Mouse (Mus musculus): ENCODE measurements at regions not wholly inside any gene's neighbourhood (a gene's known extent, or its start where the extent isn't known, plus 50 kb on each side); places are given as distances from the start of the nearest gene placed in this dataset.
A peak's percentile ranks its signal among the peaks of the same experiment; 100 is the strongest.

DNA sequence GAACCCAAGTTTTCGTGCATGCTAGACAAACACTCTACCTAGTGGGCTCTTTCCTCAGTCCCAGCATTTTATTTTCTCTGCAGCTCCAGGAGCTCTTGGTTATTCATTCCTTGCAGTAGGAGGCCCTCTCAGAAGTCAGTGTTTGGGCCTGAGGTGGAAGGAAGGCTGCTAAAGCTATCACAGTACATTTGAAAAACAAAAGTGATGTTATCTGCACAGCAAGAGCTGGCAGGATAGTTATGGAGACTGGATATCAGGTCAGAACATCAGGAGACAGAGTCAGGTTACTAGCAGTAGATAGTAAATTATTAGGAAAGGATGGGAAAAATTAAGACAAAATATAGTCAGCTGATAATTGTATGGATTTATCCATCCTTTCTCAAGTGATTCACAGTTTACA, 152.2 kb downstream of the Mtx2 start:
- no peak for ATAC-seq

GRCm38 (mm10) chr2:74981856-74982255, 156.3 kb downstream of the Mtx2 start:
- ATAC-seq, result no peak

DNA sequence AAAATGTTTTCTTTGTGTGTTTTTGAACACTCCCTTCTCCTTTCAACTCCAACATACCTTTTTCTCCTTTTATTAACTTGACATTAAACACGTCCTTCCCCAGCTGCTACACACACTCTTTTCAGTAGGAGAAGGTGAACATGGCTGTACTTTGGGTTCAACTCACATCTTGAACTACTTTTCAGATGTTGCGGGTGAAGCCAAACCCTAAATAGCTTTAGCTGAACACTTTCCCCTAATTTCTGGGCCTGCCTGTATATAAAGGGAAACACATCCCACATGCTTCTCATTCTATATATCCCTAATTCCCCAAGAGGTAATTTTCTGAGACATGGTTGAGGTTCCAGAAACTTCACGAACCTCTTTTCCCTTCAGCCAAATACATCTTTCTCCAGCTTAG, 168.2 kb downstream of the Mtx2 start:
- ATAC-seq, result no peak

DNA sequence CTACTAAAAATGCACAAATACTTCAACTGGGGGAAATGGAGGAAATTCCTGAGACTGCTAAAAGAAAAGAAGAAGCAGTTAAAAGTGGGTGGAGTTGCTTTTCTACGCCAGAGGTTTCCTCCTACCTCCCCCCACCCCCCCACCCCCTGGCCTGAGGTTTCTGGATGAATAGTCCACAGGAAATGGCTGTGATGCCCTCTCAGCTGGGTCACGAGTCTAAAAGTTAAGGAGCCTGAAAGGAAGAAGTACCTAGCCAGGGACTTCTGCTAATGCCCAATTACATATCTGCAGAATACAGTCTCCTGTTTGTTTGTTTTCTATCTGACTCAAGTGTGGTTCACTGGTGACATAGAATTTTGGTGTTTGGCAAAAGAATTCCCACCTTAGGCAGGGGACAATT, 169.4 kb downstream of the Mtx2 start:
- no peak for ATAC-seq

GRCm38 (mm10) chr2:74997736-74998135, 172.1 kb downstream of the Mtx2 start:
- no peak for ATAC-seq

GRCm38 (mm10) chr2:75000368-75000796, 174.8 kb downstream of the Mtx2 start:
- no peak for ATAC-seq

GRCm38 (mm10) chr2:75002562-75002961, 177.0 kb downstream of the Mtx2 start:
- ATAC-seq, result no peak

- no peak for ATAC-seq
These were observed 182.5 kb downstream of the Mtx2 start for GRCm38 (mm10) chr2:75008116-75008515.

GRCm38 (mm10) chr2:75010647-75011046, 185.0 kb downstream of the Mtx2 start:
- ATAC-seq, result no peak

GRCm38 (mm10) chr2:75012046-75012445, 186.4 kb downstream of the Mtx2 start:
- no peak for ATAC-seq

- no peak for ATAC-seq
These were observed 189.6 kb downstream of the Mtx2 start for GRCm38 (mm10) chr2:75014994-75015728.

DNA sequence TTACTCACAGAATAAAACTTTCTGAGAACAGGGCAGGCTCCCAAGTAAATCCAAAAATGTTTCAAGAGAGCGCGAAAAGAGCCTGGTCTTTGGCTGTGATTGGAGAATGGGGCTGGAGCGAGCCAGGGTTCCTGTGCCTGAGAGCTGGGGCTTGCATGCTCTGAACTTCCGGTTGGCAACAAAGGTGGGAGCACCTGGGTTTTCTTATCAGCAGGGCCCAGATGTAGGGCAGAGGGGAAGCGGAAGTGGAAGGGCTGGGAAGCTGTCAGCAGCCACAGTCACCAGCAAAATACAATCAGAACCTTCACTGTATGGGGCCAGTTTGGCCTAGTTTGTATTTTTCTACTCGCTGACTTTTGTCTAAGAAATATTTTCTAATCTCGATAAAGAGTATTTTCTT, 193.9 kb downstream of the Mtx2 start:
- ATAC-seq, result no peak

DNA sequence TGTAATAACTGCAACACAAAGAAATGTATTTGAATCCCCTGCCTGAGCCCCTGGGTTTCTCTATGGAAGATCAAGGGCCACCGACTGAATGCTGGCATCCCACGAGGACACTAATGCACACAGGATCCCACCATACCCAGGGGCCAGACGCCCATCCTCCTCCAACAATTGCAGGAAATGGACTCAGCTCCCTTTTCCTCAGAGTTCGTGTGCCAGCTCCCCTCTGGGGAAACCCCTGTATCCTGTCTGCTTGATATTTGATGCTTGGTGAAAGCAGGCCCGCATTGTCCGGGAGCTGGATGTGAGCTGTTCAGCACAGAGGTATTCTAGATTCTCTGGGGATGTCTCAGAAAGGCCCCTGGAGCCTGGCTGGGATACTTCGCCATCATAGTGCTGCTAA, 196.0 kb downstream of the Mtx2 start:
- ATAC-seq, result no peak

DNA sequence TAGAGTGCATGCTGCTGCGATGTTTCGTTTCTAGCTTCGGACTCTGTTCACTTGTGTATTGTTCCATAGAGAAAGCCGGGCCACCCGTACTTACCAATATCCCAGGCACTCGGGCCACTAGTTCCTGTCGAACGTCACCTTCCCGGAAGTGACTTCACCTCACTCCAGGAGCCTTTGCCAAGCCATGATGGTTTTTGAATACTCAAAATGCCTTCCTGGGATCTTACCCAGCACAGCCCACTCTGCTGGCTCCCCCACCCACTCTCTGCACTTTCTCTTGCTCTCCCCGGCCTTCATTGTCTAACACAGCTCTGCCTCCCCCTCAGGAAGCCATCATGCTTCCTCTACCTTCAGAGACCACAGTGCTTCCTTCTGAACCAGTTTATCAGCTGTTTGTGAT, 202.5 kb downstream of the Mtx2 start:
- no peak for ATAC-seq

DNA sequence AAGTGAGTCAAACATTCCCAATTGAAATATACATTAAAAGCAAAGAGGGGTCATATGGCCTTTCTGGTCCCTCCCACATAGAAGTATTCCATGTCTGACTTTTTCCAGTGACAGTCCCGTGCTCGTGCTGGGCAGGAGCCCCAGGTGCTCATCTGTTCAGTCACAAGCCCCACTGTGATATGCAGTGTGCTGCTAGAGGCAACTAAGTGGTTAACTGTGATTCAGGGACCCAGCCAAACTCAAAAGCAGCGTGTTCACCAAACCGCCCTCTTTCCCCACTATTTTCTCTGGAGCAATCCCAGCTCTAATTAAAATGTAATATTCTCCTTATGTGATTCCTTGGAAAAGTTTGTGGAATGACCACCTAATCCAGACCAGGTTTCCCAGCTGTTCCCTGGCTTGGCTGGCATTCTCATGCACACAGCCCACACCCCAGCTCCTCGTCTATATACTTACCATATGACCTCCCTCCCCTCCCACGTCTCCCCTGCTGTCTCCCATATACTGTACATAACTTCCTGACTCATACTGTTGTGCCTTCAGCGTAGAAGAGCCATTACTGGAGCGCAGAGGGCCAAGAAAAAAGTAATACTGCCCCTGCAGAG, 203.6 kb downstream of the Mtx2 start:
- no peak for ATAC-seq

DNA sequence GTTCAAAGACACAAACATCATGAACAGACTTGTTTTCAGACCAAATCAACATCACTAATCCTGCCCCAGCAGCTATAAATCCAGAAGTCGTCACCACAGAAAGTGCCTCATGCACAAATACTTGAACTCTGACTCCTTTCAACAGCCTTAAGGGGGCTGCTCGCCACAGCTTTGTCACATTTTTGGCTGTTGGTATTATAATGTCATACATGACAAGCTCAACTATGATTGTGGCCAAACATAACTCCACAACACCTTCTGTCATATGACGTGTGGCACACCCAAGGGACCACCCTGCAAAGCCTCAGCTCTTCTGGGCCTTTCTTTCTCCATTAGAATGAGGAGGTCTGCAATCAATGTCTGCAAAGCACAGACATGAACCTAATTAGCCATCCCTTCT, 209.1 kb downstream of the Mtx2 start:
- ATAC-seq, result no peak

- no peak for ATAC-seq
These were observed 213.5 kb downstream of the Mtx2 start for GRCm38 (mm10) chr2:75039066-75039465.

- no peak for ATAC-seq
These were observed 221.3 kb downstream of the Mtx2 start for GRCm38 (mm10) chr2:75046892-75047291.

GRCm38 (mm10) chr2:75048071-75048470, 222.5 kb downstream of the Mtx2 start:
- no peak for ATAC-seq

GRCm38 (mm10) chr2:75054474-75055186, 229.0 kb downstream of the Mtx2 start:
- peak; percentile 71 for ATAC-seq

DNA sequence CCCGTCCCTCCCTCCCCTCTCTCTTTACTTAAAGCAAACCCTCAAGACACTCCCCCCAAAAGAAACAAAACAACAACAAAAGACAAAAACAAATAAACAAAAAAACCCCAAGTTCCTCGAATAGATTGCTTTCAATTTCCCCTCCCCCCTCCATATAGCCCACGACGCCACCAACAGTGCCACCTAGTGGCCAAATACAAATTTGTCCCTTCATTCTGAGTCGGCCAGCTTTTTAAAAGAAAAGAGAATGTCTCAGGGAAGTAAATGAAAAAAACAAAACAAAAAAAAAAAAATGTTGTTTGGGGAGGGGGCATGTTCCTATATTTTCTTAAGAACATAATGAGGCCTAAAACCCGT, 229.6 kb downstream of the Mtx2 start:
- ATAC-seq, result no peak

DNA sequence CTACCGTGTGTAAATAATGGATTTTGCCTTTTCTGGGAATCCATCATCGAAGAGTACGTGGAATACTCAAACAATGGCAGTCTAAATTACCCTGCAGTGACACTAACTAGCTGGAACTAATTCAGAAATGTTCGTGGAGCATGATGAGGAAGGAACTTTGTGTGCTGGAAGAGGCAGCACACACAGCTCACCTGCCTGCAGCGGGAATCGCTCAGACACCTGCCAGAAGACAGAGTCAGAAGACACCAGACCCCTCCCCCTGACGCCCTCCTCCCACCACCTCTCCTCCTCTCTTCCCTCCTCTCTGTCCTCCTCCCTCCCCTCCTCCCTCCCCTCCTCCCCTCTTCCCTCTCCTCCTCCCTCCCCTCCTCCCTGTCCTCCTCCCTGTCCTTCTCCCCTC, 235.4 kb downstream of the Mtx2 start:
- no peak for ATAC-seq

GRCm38 (mm10) chr2:75061456-75062188, 236.0 kb downstream of the Mtx2 start:
- ATAC-seq, result no peak

- no peak for ATAC-seq
These were observed 236.5 kb downstream of the Mtx2 start for GRCm38 (mm10) chr2:75062189-75062510.
